Mouse (Mus musculus) thymus, adult 2 months (tissue): ENCODE measurements around the gene Fry. TPM values are rescaled to one million over a fixed set of nuclear protein-coding genes. Genes with fewer than 3 reads are reported as not detected.

ENCODE experiments used
- DNase-seq: peaks from one replicate; pipeline ENCODE4 v3.0.0; 2021
- H3K27ac ChIP-seq: fragments of 200-500 bp; 2 replicates; pipeline ENCODE4 v1.5.1; 2012; ENCODE audit warnings: low read length, control low read depth; ENCODE audit not compliant: control insufficient read depth, insufficient read depth
- H3K27me3 ChIP-seq: fragments of 200-500 bp; 2 replicates; pipeline ENCODE4 v1.6.1; 2012; ENCODE audit warnings: mild to moderate bottlenecking, low read length, moderate library complexity, mixed read lengths; ENCODE audit not compliant: control insufficient read depth, insufficient read depth
- H3K36me3 ChIP-seq: fragments of 200-500 bp; 2 replicates; pipeline ENCODE4 v1.6.1; 2012; ENCODE audit warnings: mild to moderate bottlenecking, low read length, moderate library complexity; ENCODE audit not compliant: control insufficient read depth, insufficient read depth
- H3K4me1 ChIP-seq: fragments of 200-500 bp; replicated peaks from 2 replicates; pipeline ENCODE4 v1.6.1; 2012; ENCODE audit warnings: low read length; ENCODE audit not compliant: control insufficient read depth, insufficient read depth
- H3K4me3 ChIP-seq: fragments of 200-500 bp; 2 replicates; pipeline ENCODE4 v1.5.1; 2012; ENCODE audit warnings: mild to moderate bottlenecking, low read length, control low read depth, moderate library complexity; ENCODE audit not compliant: control insufficient read depth, insufficient read depth
- CTCF ChIP-seq: fragments of 200-500 bp; IDR thresholded peaks from 2 replicates; pipeline ENCODE4 v1.5.1; 2012; ENCODE audit warnings: mild to moderate bottlenecking, control low read depth, low read length, moderate library complexity, borderline replicate concordance; ENCODE audit not compliant: control insufficient read depth, poor library complexity, insufficient read depth; ENCODE audit errors: extremely low read depth
- POLR2A ChIP-seq: fragments of 200-500 bp; IDR thresholded peaks from 2 replicates; pipeline ENCODE4 v1.6.1; 2012; ENCODE audit warnings: mild to moderate bottlenecking, low read length, control low read depth, moderate library complexity; ENCODE audit not compliant: control insufficient read depth, poor library complexity, insufficient read depth; ENCODE audit errors: extremely low read depth
- WGBS: fragments of 180-500 bp; shearing (Covaris S2); methylation state at CpG from one replicate; pipeline ENCODE4 v1.1.7; 2018; 5-methylcytosine and 5-hydroxymethylcytosine counted together
- polyA plus RNA-seq: library from polyadenylated mRNA; depleted of rRNA; stranded (reverse); fragments of >200 nt; gene quantifications from 2 replicates; pipeline ENCODE4 v1.2.3, GENCODE M21; 2012

The Fry gene
- polyA plus RNA-seq, 1 experiment = 9.8 TPM

- Histone ChIP-seq H3K4me3 (no peak overlapping the region), H3K4me1 (no peaks in the 10 kb centered on the region), H3K27ac (no peak overlapping the region), H3K27me3 (no peaks in the 10 kb centered on the region), H3K36me3 (no peaks in the 10 kb centered on the region)
- TF ChIP-seq CTCF = no peak
- no peak for TF ChIP-seq POLR2A
- no peak for DNase-seq
- WGBS = 94% methylated on average over 1 of the region's 1 CpGs
These were observed 395.6 kb downstream of the Fry start for GRCm38 (mm10) chr5:150514027-150514426.

- no peak for DNase-seq
- TF ChIP-seq CTCF (no peak), POLR2A (no peak)
- Histone ChIP-seq H3K4me1 (no peaks in the 10 kb centered on the region), H3K4me3 (no peak within 1 kb of the TSS), H3K27ac (no peak within 1 kb of the TSS), H3K36me3 (no peaks in the 10 kb centered on the region), H3K27me3 (no peaks in the 10 kb centered on the region)
- WGBS = 61% methylated on average over 4 of the region's 4 CpGs
These were observed 399.6 kb downstream of the Fry start, which contains the start of gene Zar1l for GRCm38 (mm10) chr5:150518064-150518463. TSS of gene Zar1l (minus strand) at chr5:150518164.

- whole genome bisulfite sequencing = 94% methylated on average over 1 of the region's 1 CpGs
- DNase-seq = peak; percentile 3
- no peak for TF ChIP-seq POLR2A
- TF ChIP-seq CTCF = no peak
These were observed 401.1 kb downstream of the Fry start for GRCm38 (mm10) chr5:150519551-150519950.

GRCm38 (mm10) chr5:150521937-150522866 lies 403.8 kb downstream of the Fry start, which contains the start of gene Brca2:
TSS of gene Brca2 (plus strand) at chr5:150522630.
- 4% methylated on average over 63 of the region's 63 CpGs for WGBS
- Histone ChIP-seq H3K4me1 (no peaks in the 10 kb centered on the region), H3K4me3 (peak within 1 kb of the TSS; percentile 87), H3K27me3 (no peaks in the 10 kb centered on the region), H3K27ac (no peak within 1 kb of the TSS), H3K36me3 (no peaks in the 10 kb centered on the region)
- TF ChIP-seq POLR2A (peak; percentile 76), CTCF (peak; percentile 38; the same call in 1 of the 2 replicates)
- peak; percentile 92 for DNase-seq

More at GRCm38 (mm10) chr5:150519551-150519950, 401.1 kb downstream of the Fry start:
- Histone ChIP-seq H3K36me3 (no peaks in the 10 kb centered on the region), H3K27me3 (no peaks in the 10 kb centered on the region), H3K4me3 (no peak overlapping the region), H3K27ac (no peak overlapping the region), H3K4me1 (no peaks in the 10 kb centered on the region)

GRCm38 (mm10) chr5:150522867-150523234 lies 404.4 kb downstream of the Fry start:
- no peak for DNase-seq
- TF ChIP-seq CTCF = no peak
- Histone ChIP-seq H3K27me3 (no peaks in the 10 kb centered on the region), H3K4me1 (no peaks in the 10 kb centered on the region), H3K27ac (no peak overlapping the region), H3K4me3 (peak overlapping the region; percentile 87), H3K36me3 (no peaks in the 10 kb centered on the region)
- 2% methylated on average over 11 of the region's 11 CpGs for WGBS

GRCm38 (mm10) chr5:150525239-150525638 lies 406.8 kb downstream of the Fry start:
- H3K4me3 ChIP-seq = no peak overlapping the region
- H3K36me3 ChIP-seq = no peaks in the 10 kb centered on the region
- H3K27me3 ChIP-seq = no peaks in the 10 kb centered on the region
- TF ChIP-seq CTCF (no peak), POLR2A (no peak)
- DNase-seq = no peak
- no peak overlapping the region for H3K27ac ChIP-seq
- WGBS = 95% methylated on average over 2 of the region's 2 CpGs
- H3K4me1 ChIP-seq = no peaks in the 10 kb centered on the region

- H3K27me3 ChIP-seq = no peaks in the 10 kb centered on the region
- TF ChIP-seq POLR2A = no peak
- TF ChIP-seq CTCF = no peak
- whole genome bisulfite sequencing = 96% methylated on average over 1 of the region's 1 CpGs
These were observed 422.9 kb downstream of the Fry start for GRCm38 (mm10) chr5:150541302-150541701.

More at GRCm38 (mm10) chr5:150541302-150541701, 422.9 kb downstream of the Fry start:
- Histone ChIP-seq H3K27ac (no peak overlapping the region), H3K36me3 (peaks cover 5% of the 10 kb centered on the region), H3K4me1 (no peaks in the 10 kb centered on the region), H3K4me3 (no peak overlapping the region)
- no peak for DNase-seq
